Mouse (Mus musculus) heart, adult 2 months (tissue): ENCODE measurements around the gene Lias.

Source experiments
- CTCF ChIP-seq: fragments of 200-600 bp; IDR thresholded peaks from 2 replicates; pipeline ENCODE4 v1.8.1; 2022; ENCODE audit warnings: antibody characterized with exemption, mild to moderate bottlenecking, moderate library complexity
- EP300 ChIP-seq: fragments of 200-500 bp; IDR thresholded peaks from 2 replicates; pipeline ENCODE4 v1.6.1; 2011; ENCODE audit warnings: low read depth, low read length, control low read depth; ENCODE audit not compliant: insufficient read depth
- POLR2A ChIP-seq: fragments of 200-500 bp; IDR thresholded peaks from 2 replicates; pipeline ENCODE4 v1.6.1; 2011; ENCODE audit warnings: mild to moderate bottlenecking, low read depth, low read length, control low read depth; ENCODE audit not compliant: insufficient read depth

DNA sequence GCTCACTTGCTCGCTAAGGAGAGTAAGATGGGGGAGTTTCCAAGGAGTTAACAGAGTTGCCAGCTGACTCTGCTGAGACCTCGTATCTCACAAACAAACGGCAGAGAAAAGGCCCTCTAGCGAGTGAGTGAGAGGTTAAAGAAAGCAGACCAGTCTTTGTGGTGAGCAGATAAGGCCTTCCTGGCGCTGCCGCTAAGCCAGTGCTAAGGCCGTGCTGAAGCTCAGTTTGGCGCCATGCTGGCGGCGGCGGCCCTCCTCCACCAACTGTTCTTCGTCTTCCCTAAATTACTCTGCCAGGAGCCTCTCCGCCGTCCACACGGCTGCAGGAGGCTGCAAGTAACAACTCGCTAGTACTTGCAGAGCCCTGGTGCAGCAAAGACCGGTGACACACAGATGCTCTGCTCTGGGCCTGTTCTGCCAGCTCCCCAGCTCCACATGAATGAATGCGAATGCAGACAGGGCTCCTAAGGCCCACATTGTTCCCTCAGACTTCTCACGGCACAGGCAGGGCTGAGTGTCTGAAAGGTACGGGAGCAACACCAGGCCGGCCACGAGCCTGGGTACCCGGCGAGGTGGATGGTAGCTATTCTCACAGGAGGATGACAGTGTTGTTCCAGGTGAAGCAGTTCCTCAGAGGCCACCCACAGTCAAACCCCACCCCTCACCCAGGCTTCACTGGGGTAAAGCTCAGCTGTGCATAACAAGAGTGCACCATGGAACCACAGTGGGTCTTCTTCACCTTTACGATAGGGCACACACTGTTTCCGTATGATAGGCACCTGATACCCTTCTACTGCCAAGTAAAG lies 24.6 kb downstream of the Lias start:
- TF ChIP-seq EP300, result 0 out of 2 replicates have a peak, but pooled peaks have one; percentile 13
- no peak for TF ChIP-seq CTCF
- TF ChIP-seq POLR2A, result no peak
